Mouse (Mus musculus) neutrophil, adult 59 days (primary cell): ENCODE data around the gene Trpc4. TPM values are rescaled to one million over a fixed set of nuclear protein-coding genes. Genes with fewer than 3 reads are reported as not detected.

Source experiments
- total RNA-seq, 2 experiments: library from RNA; stranded (reverse); gene quantifications; 1 replicate in 1 of 2; 2 replicates in 1 of 2; pipeline ENCODE4 v1.2.4; 2023

Gene Trpc4
- total RNA-seq, result not detected

GRCm38 (mm10) chr3:54155639-54156315 is at the start of gene Trpc4:
Gene Trpc4 (plus strand): TSS chr3:54156035.

GRCm38 (mm10) chr3:54360897-54361296 is 205.1 kb downstream of the Trpc4 start, which contains the start of gene Postn:
Gene Postn (plus strand): TSS chr3:54361109.

Other genes with a start within 250 kb of the Trpc4 start
- under 1 TPM in 1 of 2 experiments, not detected in 1; 0.13 TPM for gene Postn, start 205.1 kb downstream of the Trpc4 start, total RNA-seq